Mouse (Mus musculus): ENCODE measurements at regions not wholly inside any gene's neighbourhood (a gene's known extent, or its start where the extent isn't known, plus 50 kb on each side); places are given as distances from the start of the nearest gene placed in this dataset.

- Histone ChIP-seq H3K4me3 (ENCODE audit: insufficient read depth, low read length) (peak overlapping the region; percentile 60), H3K27ac (ENCODE audit: insufficient read depth, low read depth, low read length) (no peak overlapping the region), H3K4me1 (ENCODE audit: control insufficient read depth, insufficient read depth, low read length) (peaks cover 9% of the 10 kb centered on the region)
- TF ChIP-seq CTCF (IDR thresholded peaks at IDR 0.05; ENCODE audit: low read depth, low read length) (no peak), POLR2A (IDR thresholded peaks at IDR 0.05; ENCODE audit: borderline replicate concordance, low read depth, low read length) (no peak)
Observed at GRCm38 (mm10) chr2:94240411-94240810, 82.6 kb upstream of the Hsd17b12 start.

GRCm38 (mm10) chr2:94239573-94239972 is 81.8 kb upstream of the Hsd17b12 start:
- Histone ChIP-seq H3K4me3 (ENCODE audit: insufficient read depth, low read length) (no peak overlapping the region), H3K4me1 (ENCODE audit: control insufficient read depth, insufficient read depth, low read length) (peaks cover 9% of the 10 kb centered on the region), H3K27ac (ENCODE audit: insufficient read depth, low read depth, low read length) (no peak overlapping the region)
- TF ChIP-seq POLR2A (IDR thresholded peaks at IDR 0.05; ENCODE audit: borderline replicate concordance, low read depth, low read length) (no peak), CTCF (IDR thresholded peaks at IDR 0.05; ENCODE audit: low read depth, low read length) (no peak)

- H3K4me3 ChIP-seq (ENCODE audit: insufficient read depth, low read length) = no peak overlapping the region
- peaks cover 18% of the 10 kb centered on the region for H3K4me1 ChIP-seq (ENCODE audit: control insufficient read depth, insufficient read depth, low read length)
- TF ChIP-seq POLR2A (IDR thresholded peaks at IDR 0.05; ENCODE audit: borderline replicate concordance, low read depth, low read length) = no peak
- TF ChIP-seq CTCF (IDR thresholded peaks at IDR 0.05; ENCODE audit: low read depth, low read length) = no peak
- no peak overlapping the region for H3K27ac ChIP-seq (ENCODE audit: insufficient read depth, low read depth, low read length)
Observed at GRCm38 (mm10) chr2:94236479-94236878, 78.7 kb upstream of the Hsd17b12 start.

GRCm38 (mm10) chr2:94233597-94233996 is 75.8 kb upstream of the Hsd17b12 start:
- Histone ChIP-seq H3K4me3 (ENCODE audit: insufficient read depth, low read length) (no peak overlapping the region), H3K27ac (ENCODE audit: insufficient read depth, low read depth, low read length) (no peak overlapping the region), H3K4me1 (ENCODE audit: control insufficient read depth, insufficient read depth, low read length) (peaks cover 18% of the 10 kb centered on the region)
- TF ChIP-seq CTCF (IDR thresholded peaks at IDR 0.05; ENCODE audit: low read depth, low read length) (no peak), POLR2A (IDR thresholded peaks at IDR 0.05; ENCODE audit: borderline replicate concordance, low read depth, low read length) (no peak)

DNA sequence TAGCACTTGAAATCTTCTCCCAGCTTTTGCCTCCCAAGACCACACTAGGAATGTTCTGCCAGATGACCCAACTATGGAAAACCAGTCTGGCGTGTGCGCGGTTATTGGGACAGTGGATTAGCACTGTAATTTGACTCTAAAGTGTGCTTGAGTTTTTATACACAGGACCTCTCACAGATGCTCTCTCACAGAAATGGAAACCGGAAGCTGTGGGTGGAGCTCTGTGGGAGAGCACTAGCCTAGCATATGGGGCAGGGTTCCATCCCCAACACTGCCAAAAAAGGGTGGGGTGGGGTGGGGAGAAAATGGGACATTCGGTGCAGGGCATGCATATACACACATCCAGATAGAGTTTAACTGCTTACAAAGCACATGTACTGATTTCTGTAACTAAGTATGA is 61.7 kb upstream of the Hsd17b12 start:
- H3K4me3 ChIP-seq (ENCODE audit: insufficient read depth, low read length) = no peak overlapping the region
- TF ChIP-seq CTCF (IDR thresholded peaks at IDR 0.05; ENCODE audit: low read depth, low read length) = no peak
- no peak for TF ChIP-seq POLR2A (IDR thresholded peaks at IDR 0.05; ENCODE audit: borderline replicate concordance, low read depth, low read length)
- H3K27ac ChIP-seq (ENCODE audit: insufficient read depth, low read depth, low read length) = no peak overlapping the region
- peaks cover 16% of the 10 kb centered on the region for H3K4me1 ChIP-seq (ENCODE audit: control insufficient read depth, insufficient read depth, low read length)

DNA sequence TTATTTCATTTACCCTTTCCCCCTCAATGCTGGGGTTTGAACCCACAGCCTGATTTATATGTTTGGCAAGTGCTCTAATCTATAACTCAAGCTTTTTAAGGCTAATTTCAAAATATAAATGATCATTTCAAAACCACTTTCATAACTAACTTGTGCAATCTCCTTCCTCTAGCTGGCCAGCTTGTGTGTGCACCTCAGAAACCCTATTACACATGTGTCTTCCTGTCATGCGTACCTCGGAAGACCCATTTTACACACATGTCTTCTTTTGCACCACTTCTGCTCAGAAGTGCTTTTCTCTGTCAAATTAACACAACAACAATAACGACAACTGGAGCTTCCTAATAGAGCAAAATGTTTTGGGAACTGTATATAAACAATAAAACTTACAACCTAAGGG is 59.7 kb upstream of the Hsd17b12 start:
- Histone ChIP-seq H3K4me3 (ENCODE audit: insufficient read depth, low read length) (no peak overlapping the region), H3K4me1 (ENCODE audit: control insufficient read depth, insufficient read depth, low read length) (peaks cover 16% of the 10 kb centered on the region), H3K27ac (ENCODE audit: insufficient read depth, low read depth, low read length) (no peak overlapping the region)
- TF ChIP-seq POLR2A (IDR thresholded peaks at IDR 0.05; ENCODE audit: borderline replicate concordance, low read depth, low read length) (no peak), CTCF (IDR thresholded peaks at IDR 0.05; ENCODE audit: low read depth, low read length) (no peak)

DNA sequence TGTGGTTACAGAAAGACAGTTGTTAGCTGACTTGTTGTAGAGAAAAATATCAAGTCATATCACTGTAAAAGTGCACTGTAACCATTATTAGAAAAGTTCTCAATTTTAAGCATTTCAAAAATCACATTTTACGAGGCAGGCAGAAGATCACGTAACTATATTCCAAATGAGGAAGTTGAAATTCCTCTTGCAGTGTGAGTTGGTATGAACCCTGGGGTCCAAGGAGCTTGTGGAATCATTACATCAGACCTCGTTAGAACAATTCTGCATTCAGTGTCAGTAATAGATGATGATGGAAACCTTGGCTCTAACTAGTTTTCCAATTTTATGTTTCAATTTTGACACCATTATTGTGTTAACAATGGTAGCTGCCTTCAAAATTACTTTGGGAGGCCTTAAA is 57.7 kb upstream of the Hsd17b12 start:
- H3K4me3 ChIP-seq (ENCODE audit: insufficient read depth, low read length) = peak overlapping the region; percentile 28; the same call in 1 of the 2 replicates
- TF ChIP-seq POLR2A (IDR thresholded peaks at IDR 0.05; ENCODE audit: borderline replicate concordance, low read depth, low read length) (no peak), CTCF (IDR thresholded peaks at IDR 0.05; ENCODE audit: low read depth, low read length) (no peak)
- H3K27ac ChIP-seq (ENCODE audit: insufficient read depth, low read depth, low read length) = no peak overlapping the region
- peaks cover 16% of the 10 kb centered on the region for H3K4me1 ChIP-seq (ENCODE audit: control insufficient read depth, insufficient read depth, low read length)

Measured in bone marrow macrophage, adult 2 months (primary cell).